Mouse (Mus musculus) layer of hippocampus, postnatal 14 days (tissue): ENCODE results near the gene Ttc23. TPM values are rescaled to one million over a fixed set of nuclear protein-coding genes. Genes with fewer than 3 reads are reported as not detected.

ENCODE experiments used
- DNase-seq, 2 experiments: peaks; one replicate each; pipeline ENCODE4 v3.0.0; 2021 to 2022; ENCODE audit warnings: low spot score in 2 of 2, mixed read lengths in 1 of 2
- total RNA-seq, 2 experiments: library from RNA; stranded (reverse); gene quantifications; 2 replicates each; pipeline ENCODE4 v1.2.3; 2021

Ttc23 gene
- total RNA-seq, 2 experiments from 2014 or later, result 8.3 to 9.7 TPM

DNA sequence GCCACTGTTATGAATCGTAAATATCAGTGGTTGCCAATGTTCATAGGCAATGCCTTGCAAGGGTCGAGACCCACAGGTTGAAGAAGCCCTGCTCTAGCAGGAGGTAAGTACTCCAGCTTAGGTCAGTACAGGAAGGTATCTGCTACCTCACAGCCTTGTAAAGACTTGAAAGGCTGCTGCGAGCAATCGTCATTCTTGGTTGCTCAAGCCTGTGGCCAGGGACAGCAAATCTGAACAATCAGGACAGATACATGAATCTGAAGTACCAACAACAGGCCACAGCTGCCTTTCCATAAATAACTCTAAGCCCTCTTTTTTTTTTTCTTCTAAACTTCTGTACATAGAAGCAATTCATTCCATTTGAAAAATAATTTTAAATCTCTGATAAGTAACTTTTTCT is 85.1 kb downstream of the Ttc23 start:
- DNase-seq, result no peak

GRCm38 (mm10) chr7:67740382-67740781 is 93.2 kb downstream of the Ttc23 start:
- no peak for DNase-seq

DNA sequence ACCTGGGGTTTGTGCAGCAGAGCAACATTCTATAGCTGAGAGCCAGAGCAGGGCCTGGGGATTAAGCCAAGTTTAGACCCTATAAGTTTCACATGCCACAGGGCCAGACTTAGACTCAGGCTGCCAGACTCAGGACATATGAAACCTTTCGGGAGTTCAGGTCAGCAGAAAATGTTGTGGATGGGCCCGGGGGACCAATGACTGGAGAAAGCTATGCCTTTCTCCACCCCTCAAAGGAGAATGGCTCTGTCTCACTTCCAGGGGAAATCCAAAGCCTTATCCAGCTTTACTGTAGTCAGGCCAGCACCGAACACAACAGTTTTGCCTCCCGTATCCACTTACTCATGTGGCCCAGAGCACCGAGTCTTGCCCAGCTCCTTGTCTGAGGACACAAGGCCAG is 93.6 kb downstream of the Ttc23 start:
- DNase-seq, result no peak

- DNase-seq, result peak in 1 of 2 experiments; percentile 20
These were observed 94.5 kb downstream of the Ttc23 start for GRCm38 (mm10) chr7:67741706-67742105.

GRCm38 (mm10) chr7:67747731-67748305 is 100.6 kb downstream of the Ttc23 start:
- no peak for DNase-seq

GRCm38 (mm10) chr7:67749441-67750239 is 102.4 kb downstream of the Ttc23 start:
- peak in 1 of 2 experiments; percentile 14 for DNase-seq

DNA sequence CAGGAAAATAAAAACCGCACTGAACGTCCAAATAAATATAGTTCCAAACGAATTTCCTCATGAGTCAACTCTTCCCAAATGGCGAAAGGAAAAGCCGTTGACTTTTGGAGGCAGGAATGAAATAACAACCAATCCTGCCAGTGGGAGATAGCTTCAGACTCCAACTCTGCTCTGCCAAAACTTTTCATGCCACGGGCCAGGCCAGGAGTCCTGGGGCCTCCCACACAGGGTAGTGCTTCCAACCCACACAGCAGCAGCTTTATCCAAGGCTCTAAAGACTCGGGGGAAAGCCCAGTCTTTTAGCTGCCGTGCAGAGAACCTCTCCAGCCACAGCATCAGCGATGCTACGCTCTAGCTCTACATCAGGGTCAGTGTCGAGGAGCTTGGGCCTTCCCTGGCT is 107.4 kb downstream of the Ttc23 start:
- no peak for DNase-seq

GRCm38 (mm10) chr7:67755366-67755765 is 108.2 kb downstream of the Ttc23 start:
- no peak for DNase-seq

GRCm38 (mm10) chr7:67756636-67757035 is 109.4 kb downstream of the Ttc23 start:
- no peak for DNase-seq

DNA sequence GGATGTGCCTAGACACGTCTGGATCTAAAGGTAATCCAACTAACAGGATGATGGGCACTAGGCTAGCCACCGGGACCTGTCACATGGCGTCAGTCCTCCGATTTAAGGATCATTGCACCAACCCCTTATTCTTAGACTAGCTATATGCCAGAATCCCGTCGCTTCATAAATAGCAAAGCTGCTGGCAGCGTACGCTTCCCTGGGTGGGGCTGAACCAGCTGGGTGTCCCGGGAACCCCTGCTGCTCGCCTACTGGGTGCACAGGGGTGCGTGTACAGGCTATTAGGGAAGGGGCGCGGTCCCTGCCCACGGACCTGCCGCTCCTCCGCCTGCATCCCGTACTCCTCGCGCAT is 111.3 kb downstream of the Ttc23 start:
- no peak for DNase-seq

GRCm38 (mm10) chr7:67758858-67759628 is 111.8 kb downstream of the Ttc23 start:
- DNase-seq, result peak; percentile 55 to 73

DNA sequence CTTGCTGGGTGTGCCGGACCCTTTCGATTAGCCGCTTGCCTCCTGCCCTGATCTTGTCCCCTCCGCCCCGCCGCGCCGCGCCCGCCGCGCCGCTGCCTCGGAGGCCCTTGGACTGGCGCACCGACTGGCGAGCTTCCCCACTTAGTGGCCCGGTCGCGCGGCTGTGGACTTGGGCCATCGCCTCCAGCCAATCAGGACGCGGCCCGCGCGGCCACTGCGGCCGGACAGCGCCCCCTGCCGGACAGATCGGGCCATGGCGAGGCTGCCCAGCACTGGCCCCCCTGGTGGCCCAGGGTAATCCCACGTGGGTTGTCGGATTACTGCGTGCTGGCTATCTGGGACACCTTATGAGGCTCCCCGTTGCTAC is 112.4 kb downstream of the Ttc23 start, which contains the start of gene Synm:
Gene Synm (minus strand): TSS at position 114 of the 367 bp plus-strand sequence.
- DNase-seq, result peak; percentile 90 to 92

GRCm38 (mm10) chr7:67763625-67764024 is 116.4 kb downstream of the Ttc23 start:
- no peak for DNase-seq

GRCm38 (mm10) chr7:67768125-67768524 is 120.9 kb downstream of the Ttc23 start:
- no peak for DNase-seq

- no peak for DNase-seq
These were observed 122.3 kb downstream of the Ttc23 start for GRCm38 (mm10) chr7:67769487-67769886.

- no peak for DNase-seq
These were observed 125.0 kb downstream of the Ttc23 start for GRCm38 (mm10) chr7:67772231-67772630.

GRCm38 (mm10) chr7:67775623-67776022 is 128.4 kb downstream of the Ttc23 start:
- no peak for DNase-seq

DNA sequence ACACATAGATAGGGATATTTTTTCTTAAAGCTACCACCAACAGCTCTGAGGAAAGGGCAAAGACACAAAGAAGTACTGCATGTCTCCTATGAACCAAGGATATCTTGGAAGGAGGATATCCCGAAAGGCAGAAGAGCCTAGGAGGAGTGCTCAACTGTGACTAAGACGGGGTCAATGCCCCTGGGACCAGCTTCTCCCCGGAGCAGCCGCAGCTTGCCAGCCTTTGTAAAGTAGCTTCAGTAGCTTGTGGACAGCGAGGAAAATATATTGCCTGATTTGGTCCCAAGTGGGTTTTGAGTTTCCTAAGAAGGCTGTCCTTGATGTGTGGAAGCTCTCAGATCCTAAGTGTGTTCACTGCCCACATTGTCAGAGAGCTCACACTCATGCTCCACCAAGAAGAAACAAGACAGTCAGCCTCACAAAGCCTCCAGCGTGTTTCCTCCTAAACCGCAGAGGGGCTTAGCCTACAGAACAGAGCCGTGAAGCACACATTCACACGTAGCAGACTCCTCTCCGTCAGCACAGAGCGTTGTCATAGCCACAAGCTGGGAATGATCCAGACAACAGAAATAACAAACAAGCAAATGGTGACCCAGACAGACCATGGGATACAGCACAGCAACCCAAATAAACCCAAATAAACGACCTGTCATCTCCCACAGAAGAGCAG is 129.6 kb downstream of the Ttc23 start:
- peak in 1 of 2 experiments; percentile 12 for DNase-seq

- DNase-seq, result no peak
These were observed 140.7 kb downstream of the Ttc23 start for GRCm38 (mm10) chr7:67787861-67788260.

- DNase-seq, result peak; percentile 66 to 82
These were observed 141.5 kb downstream of the Ttc23 start for GRCm38 (mm10) chr7:67788713-67789112.

DNA sequence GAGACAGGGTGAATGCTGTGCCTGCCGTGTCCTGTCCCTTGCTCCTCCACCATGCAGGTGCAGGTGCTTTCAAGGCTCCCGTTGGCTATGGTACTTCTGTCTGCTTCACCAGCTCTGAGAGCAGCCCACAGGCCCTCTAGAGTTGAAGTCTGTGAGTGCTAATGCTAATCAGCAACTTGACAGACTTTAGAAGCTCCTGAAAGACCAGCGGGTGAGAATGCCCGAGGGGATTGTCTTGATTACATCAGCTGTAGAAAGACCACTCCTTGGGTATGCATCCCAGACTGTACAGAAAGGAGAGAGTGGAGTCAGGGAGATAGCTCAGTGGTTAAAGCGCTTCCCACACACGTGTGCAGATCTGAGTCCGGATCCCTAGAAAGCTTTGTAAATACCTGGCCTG is 144.0 kb downstream of the Ttc23 start:
- DNase-seq, result no peak
